Mouse (Mus musculus) activated CD4-positive, CD25-positive, alpha-beta regulatory T cell, adult 9 weeks (primary cell): Measurements from ENCODE around the gene Tapbp. TPM values are rescaled to one million over a fixed set of nuclear protein-coding genes. Genes with fewer than 3 reads are reported as not detected.

Source experiments
- polyA plus RNA-seq: library from polyadenylated mRNA; unstranded; fragments of 100-300 nt; shearing (Covaris generic); gene quantifications from one replicate; pipeline ENCODE4 v1.2.1, GENCODE M21; 2017

Tapbp gene
- polyA plus RNA-seq = 697 TPM

GRCm38 (mm10) chr17:33915671-33916250, at the start of gene Tapbp, which contains the start of gene Zbtb22:
Gene Tapbp (plus strand): TSS chr17:33915899.
Gene Zbtb22 (plus strand): TSS chr17:33915904.

GRCm38 (mm10) chr17:33873537-33873936, 42.2 kb upstream of the Tapbp start, which contains the start of gene Gm7029:
Gene Gm7029 (plus strand): TSS chr17:33873837.

GRCm38 (mm10) chr17:33890533-33891059, 25.1 kb upstream of the Tapbp start, which contains the start of gene Kifc1:
Gene Kifc1 (minus strand): TSS chr17:33890661.

GRCm38 (mm10) chr17:33904835-33905234, 10.9 kb upstream of the Tapbp start, which contains the start of gene Platr17:
Gene Platr17 (plus strand): TSS chr17:33905135.

DNA sequence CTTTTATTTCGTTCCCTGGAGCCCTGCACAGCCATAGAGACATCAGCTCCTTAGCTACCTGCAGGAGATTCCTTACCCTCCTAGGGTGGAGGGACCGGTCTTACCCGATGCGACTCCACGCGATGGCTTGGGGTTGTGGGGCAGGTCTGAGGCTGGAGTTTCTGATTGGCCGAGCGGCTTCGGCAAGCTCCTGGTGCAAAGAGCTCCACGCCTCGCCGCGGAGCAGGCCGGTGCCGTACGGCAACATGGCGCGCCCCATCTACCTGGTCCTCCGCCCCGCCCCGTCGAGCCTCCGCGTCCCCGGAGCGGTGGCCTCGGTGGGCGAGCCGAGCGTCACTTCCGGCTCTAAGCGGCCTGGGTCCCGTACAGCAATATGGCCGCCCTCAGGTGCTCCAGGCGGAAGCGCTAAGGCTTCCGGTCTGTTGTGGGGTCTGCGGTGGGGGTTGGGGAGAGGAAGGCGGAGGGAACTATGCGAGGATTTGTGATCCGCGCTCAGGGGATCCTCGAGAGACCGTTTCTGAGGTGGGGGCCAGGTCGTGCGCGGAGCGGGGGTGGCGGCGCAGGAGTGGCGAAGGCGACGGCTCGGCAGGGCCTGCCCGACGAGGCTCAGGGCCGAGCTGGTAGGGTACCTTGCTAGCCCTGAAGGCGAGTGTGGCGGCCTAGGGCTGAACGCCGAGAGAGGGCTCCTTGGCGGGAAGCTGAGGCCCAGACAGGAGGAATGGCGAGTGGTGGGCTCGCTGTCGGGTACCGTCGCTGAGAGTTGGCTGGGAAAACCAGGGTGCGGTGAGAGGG, 6.4 kb upstream of the Tapbp start, which contains the start of gene Daxx:
TSS of gene Daxx (plus strand) at position 338 of the 792 bp plus-strand sequence.

GRCm38 (mm10) chr17:33929371-33930279, 13.9 kb downstream of the Tapbp start, which contains the start of gene Rgl2:
Gene Rgl2 (plus strand): TSS chr17:33929543.

GRCm38 (mm10) chr17:33940206-33940805, 24.6 kb downstream of the Tapbp start, which contains the start of the genes Pfdn6 and Wdr46:
Gene Pfdn6 (minus strand): TSS chr17:33940343.
Gene Wdr46 (plus strand): TSS chr17:33940660.

GRCm38 (mm10) chr17:33951021-33951946, 35.6 kb downstream of the Tapbp start, which contains the start of gene B3galt4:
Gene B3galt4 (minus strand): TSS chr17:33951488.

DNA sequence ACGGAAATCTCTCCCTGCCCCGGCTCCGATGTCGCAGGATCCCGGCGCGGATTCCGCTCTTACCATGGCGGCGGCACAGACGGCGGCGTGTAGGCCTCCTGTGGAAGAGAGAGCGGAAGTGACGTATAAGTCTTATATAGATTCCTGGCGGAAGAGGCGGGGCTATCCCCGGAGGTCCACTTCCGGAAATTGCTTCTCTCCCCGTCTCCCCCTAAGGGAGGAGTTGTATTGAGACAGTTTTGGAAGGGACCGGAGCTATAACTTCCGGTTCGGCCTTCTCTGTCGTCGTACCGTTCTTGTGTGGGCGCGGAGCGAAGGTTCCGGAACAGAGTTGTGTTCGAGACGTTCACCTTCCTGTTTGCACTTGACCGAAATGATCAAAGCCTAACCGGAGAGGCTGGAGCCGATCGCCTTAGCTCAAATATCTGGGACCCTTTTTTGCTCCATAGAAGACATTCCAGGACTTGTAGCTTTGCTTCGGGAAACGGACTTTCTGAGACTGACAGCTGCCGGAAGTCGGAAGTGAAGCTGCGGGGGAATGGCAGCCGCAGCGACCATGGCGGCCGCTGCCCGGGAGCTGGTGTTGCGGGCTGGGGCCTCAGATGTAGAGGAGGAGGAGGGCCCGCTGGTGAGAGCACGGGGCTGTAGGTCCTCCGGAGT, 40.0 kb downstream of the Tapbp start, which contains the start of the genes Vps52 and Rps18:
TSS of gene Vps52 (plus strand) at position 258 of the 660 bp plus-strand sequence.
TSS of gene Rps18 (minus strand) at position 447 of the 660 bp plus-strand sequence.

Other genes starting within 250 kb of the Tapbp start
- gene Hnrnpm, start 229.0 kb upstream of the Tapbp start, polyA plus RNA-seq = 416 TPM
- gene March2, start 197.2 kb upstream of the Tapbp start, polyA plus RNA-seq = 50.9 TPM
- 298 TPM for gene Rab11b, start 155.4 kb upstream of the Tapbp start, polyA plus RNA-seq
- 4.4 TPM for gene Angptl4, start 134.1 kb upstream of the Tapbp start, polyA plus RNA-seq
- gene Kank3, start 105.4 kb upstream of the Tapbp start, polyA plus RNA-seq = 3.4 TPM
- gene Rps28, start 91.3 kb upstream of the Tapbp start, polyA plus RNA-seq = 1,074 TPM
- gene Ndufa7, start 91.3 kb upstream of the Tapbp start, polyA plus RNA-seq = 386 TPM
- gene Cd320, start 72.8 kb upstream of the Tapbp start, polyA plus RNA-seq = 32.2 TPM
- not detected for gene Gm7029, start 42.1 kb upstream of the Tapbp start, polyA plus RNA-seq
- gene Kifc1, start 25.2 kb upstream of the Tapbp start, polyA plus RNA-seq = 8.5 TPM
- 5.0 TPM for gene Platr17, start 10.8 kb upstream of the Tapbp start, polyA plus RNA-seq
- 132 TPM for gene Daxx, start 6.5 kb upstream of the Tapbp start, polyA plus RNA-seq
- gene Zbtb22, start within 50 bp of the Tapbp start, polyA plus RNA-seq = 20.2 TPM
- gene Rgl2, start 13.6 kb downstream of the Tapbp start, polyA plus RNA-seq = 135 TPM
- gene Pfdn6, start 24.4 kb downstream of the Tapbp start, polyA plus RNA-seq = 140 TPM
- 58.5 TPM for gene Wdr46, start 24.8 kb downstream of the Tapbp start, polyA plus RNA-seq
- gene B3galt4, start 35.6 kb downstream of the Tapbp start, polyA plus RNA-seq = 30.8 TPM
- 89.2 TPM for gene Vps52, start 39.9 kb downstream of the Tapbp start, polyA plus RNA-seq
- gene Rps18, start 40.1 kb downstream of the Tapbp start, polyA plus RNA-seq = 2,816 TPM
- 13,533 TPM for gene H2-K1, start 84.4 kb downstream of the Tapbp start, polyA plus RNA-seq
- gene Ring1, start 108.8 kb downstream of the Tapbp start, polyA plus RNA-seq = 21.4 TPM
- gene H2-Ke6, start 112.2 kb downstream of the Tapbp start, polyA plus RNA-seq = 41.5 TPM
- 132 TPM for gene Slc39a7, start 115.8 kb downstream of the Tapbp start, polyA plus RNA-seq
- 22.6 TPM for gene Rxrb, start 115.9 kb downstream of the Tapbp start, polyA plus RNA-seq
- gene Col11a2, start 123.5 kb downstream of the Tapbp start, polyA plus RNA-seq = 3.3 TPM
- gene H2-Oa, start 176.4 kb downstream of the Tapbp start, polyA plus RNA-seq = 34.3 TPM
- gene H2-DMa, start 203.6 kb downstream of the Tapbp start, polyA plus RNA-seq = 108 TPM
- gene Brd2, start 206.7 kb downstream of the Tapbp start, polyA plus RNA-seq = 142 TPM
- gene H2-DMb2, start 227.4 kb downstream of the Tapbp start, polyA plus RNA-seq = 5.1 TPM
- gene H2-DMb1, start 237.2 kb downstream of the Tapbp start, polyA plus RNA-seq = 4.3 TPM